Mouse (Mus musculus): ENCODE measurements around the gene Gm5737. TPM values are rescaled to one million over a fixed set of nuclear protein-coding genes. Genes with fewer than 3 reads are reported as not detected.

The Gm5737 gene
- total and polyA plus RNA-seq, 3 experiments: not detected

- Histone ChIP-seq H3K4me1 (ENCODE audit: control insufficient read depth in 1 of 2, insufficient read depth in 2 of 2, low read length in 2 of 2) (no peaks in the 10 kb centered on the region), H3K4me3 (ENCODE audit: control insufficient read depth in 1 of 2, insufficient read depth in 1 of 2, low read depth in 2 of 2, low read length in 2 of 2) (no peak overlapping the region)
Observed at GRCm38 (mm10) chr7:120809705-120810104, 2.5 kb upstream of the Gm5737 start.

GRCm38 (mm10) chr7:120817552-120817951 is 5.4 kb downstream of the Gm5737 start:
- DNase-seq (ENCODE audit: low read depth, low spot score): no peak
- Histone ChIP-seq H3K4me1 (ENCODE audit: control insufficient read depth in 1 of 2, insufficient read depth in 2 of 2, low read length in 2 of 2) (no peaks in the 10 kb centered on the region), H3K36me3 (ENCODE audit: control insufficient read depth in 1 of 2, insufficient read depth in 2 of 2, low read length in 2 of 2) (no peaks in the 10 kb centered on the region), H3K27ac (ENCODE audit: control insufficient read depth, low read depth, low read length) (no peak overlapping the region), H3K9ac (ENCODE audit: control insufficient read depth, low read depth, low read length, poor library complexity, severe bottlenecking) (no peak overlapping the region), H3K27me3 (ENCODE audit: control insufficient read depth in 1 of 2, insufficient read depth in 2 of 2, low read length in 2 of 2) (peaks cover 0 to 4% of the 10 kb centered on the region in 2 experiments; a peak in 2 of 4 replicates), H3K4me3 (ENCODE audit: control insufficient read depth in 1 of 2, insufficient read depth in 1 of 2, low read depth in 2 of 2, low read length in 2 of 2) (no peak overlapping the region), H3K9me3 (replicated peaks; ENCODE audit: insufficient read depth, low read length) (no peaks in the 10 kb centered on the region), H3K79me2 (ENCODE audit: control insufficient read depth, insufficient read depth, low read length, poor library complexity) (no peaks in the 10 kb centered on the region)
- TF ChIP-seq ELF1 (IDR thresholded peaks at IDR 0.05; ENCODE audit: low read depth, low read length) (no peak), TBP (IDR thresholded peaks at IDR 0.05; ENCODE audit: low read depth, low read length) (no peak), MEF2A (IDR thresholded peaks at IDR 0.05; ENCODE audit: extremely low read depth, insufficient replicate concordance, low read depth, low read length, poor library complexity, severe bottlenecking) (no peak), MXI1 (IDR thresholded peaks at IDR 0.05; ENCODE audit: low read depth, low read length) (no peak), TAL1 (IDR thresholded peaks at IDR 0.05; ENCODE audit: low read length) (no peak)

More at GRCm38 (mm10) chr7:120809705-120810104, 2.5 kb upstream of the Gm5737 start:
- H3K79me2 ChIP-seq (ENCODE audit: control insufficient read depth, insufficient read depth, low read length, poor library complexity): no peaks in the 10 kb centered on the region
- no peaks in the 10 kb centered on the region for H3K27me3 ChIP-seq (ENCODE audit: control insufficient read depth in 1 of 2, insufficient read depth in 2 of 2, low read length in 2 of 2)
- no peak for DNase-seq (ENCODE audit: low read depth, low spot score)
- no peak for TF ChIP-seq ELF1 (IDR thresholded peaks at IDR 0.05; ENCODE audit: low read depth, low read length)
- TF ChIP-seq MYC (IDR thresholded peaks at IDR 0.05; ENCODE audit: low read depth, low read length): no peak
- TF ChIP-seq RAD21 (IDR thresholded peaks at IDR 0.05; ENCODE audit: low read depth, low read length): no peak
- no peak for TF ChIP-seq GABPA (IDR thresholded peaks at IDR 0.05; ENCODE audit: low read depth, low read length)
- no peak for TF ChIP-seq MAX (IDR thresholded peaks at IDR 0.05; ENCODE audit: low read length)
- TF ChIP-seq CHD1 (IDR thresholded peaks at IDR 0.05; ENCODE audit: low read depth, low read length): no peak
- TF ChIP-seq NRF1 (IDR thresholded peaks at IDR 0.05; ENCODE audit: insufficient read depth, low read depth, low read length, poor library complexity, severe bottlenecking): no peak
- no peak for TF ChIP-seq MAZ (IDR thresholded peaks at IDR 0.05; ENCODE audit: low read depth, low read length)
- no peak for TF ChIP-seq GATA1 (IDR thresholded peaks at IDR 0.05; ENCODE audit: low read depth, low read length)
- TF ChIP-seq ZMIZ1 (IDR thresholded peaks at IDR 0.05; ENCODE audit: low read depth, low read length): no peak
- no peak for TF ChIP-seq POLR2AphosphoS2 (IDR thresholded peaks at IDR 0.05; ENCODE audit: low read length)
- TF ChIP-seq E2F4 (IDR thresholded peaks at IDR 0.05; ENCODE audit: borderline replicate concordance, low read depth, low read length): no peak
- TF ChIP-seq JUND (IDR thresholded peaks at IDR 0.05; ENCODE audit: low read depth, low read length): no peak
- no peak for TF ChIP-seq MAFK (IDR thresholded peaks at IDR 0.05; ENCODE audit: borderline replicate concordance, low read depth, low read length)
- TF ChIP-seq TAL1 (IDR thresholded peaks at IDR 0.05; ENCODE audit: low read length): no peak
- no peak for TF ChIP-seq ZKSCAN1 (IDR thresholded peaks at IDR 0.05; ENCODE audit: low read depth, low read length)
- no peak for TF ChIP-seq MEF2A (IDR thresholded peaks at IDR 0.05; ENCODE audit: extremely low read depth, insufficient replicate concordance, low read depth, low read length, poor library complexity, severe bottlenecking)
- no peak for TF ChIP-seq SIN3A (IDR thresholded peaks at IDR 0.05; ENCODE audit: low read length)
- no peak for TF ChIP-seq POLR2A (IDR thresholded peaks at IDR 0.05; ENCODE audit: control insufficient read depth in 1 of 2, insufficient read depth in 1 of 2, low read depth in 1 of 2, low read length in 2 of 2, poor library complexity in 1 of 2)
- no peak for TF ChIP-seq TCF12 (IDR thresholded peaks at IDR 0.05; ENCODE audit: low read depth, low read length)
- H3K27ac ChIP-seq (ENCODE audit: control insufficient read depth, low read depth, low read length): no peak overlapping the region
- no peaks in the 10 kb centered on the region for H3K9me3 ChIP-seq (replicated peaks; ENCODE audit: insufficient read depth, low read length)
- H3K9ac ChIP-seq (ENCODE audit: control insufficient read depth, low read depth, low read length, poor library complexity, severe bottlenecking): no peak overlapping the region
- H3K36me3 ChIP-seq (ENCODE audit: control insufficient read depth in 1 of 2, insufficient read depth in 2 of 2, low read length in 2 of 2): no peaks in the 10 kb centered on the region

Measured in MEL (cell line).